Mouse (Mus musculus): ENCODE measurements around the gene Tecta. TPM values are rescaled to one million over a fixed set of nuclear protein-coding genes. Genes with fewer than 3 reads are reported as not detected.

Gene Tecta
- polyA plus RNA-seq, 1 experiment from 2014 or later = 0.05 TPM

DNA sequence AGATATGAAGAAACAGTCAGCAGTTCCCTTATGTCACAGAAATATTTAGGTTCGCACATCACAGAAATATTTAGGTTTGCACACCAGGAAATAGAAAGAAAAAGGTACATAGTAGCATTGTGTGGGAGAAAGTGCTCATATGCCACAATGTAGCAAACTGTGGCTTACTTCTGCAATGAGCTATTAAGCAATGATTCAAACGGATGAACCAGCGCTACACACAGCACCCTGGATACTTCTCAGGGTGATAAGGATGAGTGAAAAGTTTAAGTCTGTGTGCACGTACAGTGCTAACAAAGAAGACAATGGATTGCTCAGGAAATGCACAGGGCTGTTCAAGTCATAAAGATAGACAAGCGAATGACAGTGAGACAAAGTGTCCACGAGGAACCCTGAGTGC lies 85.3 kb downstream of the Tecta start:
- no peaks in the 10 kb centered on the region for H3K27me3 ChIP-seq (ENCODE audit: insufficient read depth, low read length)
- no peaks in the 10 kb centered on the region for H3K4me1 ChIP-seq (ENCODE audit: insufficient read depth)
- no peak for TF ChIP-seq CTCF (IDR thresholded peaks at IDR 0.05; ENCODE audit: low read depth)
- H3K27ac ChIP-seq (ENCODE audit: low read depth) = no peak overlapping the region
- no peaks in the 10 kb centered on the region for H3K9me3 ChIP-seq (ENCODE audit: low read depth, low read length)
- no peak overlapping the region for H3K4me3 ChIP-seq (ENCODE audit: low read depth, low read length)
- no peak for DNase-seq
- H3K4me2 ChIP-seq = no peak overlapping the region
- no peak for ATAC-seq (ENCODE audit: insufficient read depth)
- no peaks in the 10 kb centered on the region for H3K36me3 ChIP-seq (ENCODE audit: insufficient read depth)
- WGBS = 70% methylated on average over 6 of the region's 6 CpGs
- no peak overlapping the region for H3K9ac ChIP-seq

DNA sequence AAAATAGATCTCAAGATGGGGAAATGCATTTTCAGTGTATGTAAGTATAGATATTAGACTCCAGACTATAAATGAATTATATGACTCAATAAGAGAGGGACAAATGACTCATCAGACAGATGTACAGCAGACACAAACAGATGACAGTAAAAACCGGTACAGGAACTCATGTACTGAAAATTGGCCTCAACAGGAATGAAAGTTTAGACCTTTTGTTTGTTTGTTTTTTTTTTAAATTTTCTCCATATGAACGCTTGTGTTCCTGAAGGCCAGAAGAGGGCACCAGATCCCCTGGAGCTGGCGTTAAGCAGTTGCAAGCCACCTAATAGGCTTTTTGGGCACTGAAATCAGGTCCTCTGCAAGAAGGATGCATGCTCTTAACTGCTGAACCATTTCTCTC lies 85.9 kb downstream of the Tecta start:
- Histone ChIP-seq H3K36me3 (ENCODE audit: insufficient read depth) (no peaks in the 10 kb centered on the region), H3K4me3 (ENCODE audit: low read depth, low read length) (no peak overlapping the region), H3K9me3 (ENCODE audit: low read depth, low read length) (no peaks in the 10 kb centered on the region), H3K4me2 (no peak overlapping the region), H3K27me3 (ENCODE audit: insufficient read depth, low read length) (no peaks in the 10 kb centered on the region), H3K27ac (ENCODE audit: low read depth) (no peak overlapping the region), H3K4me1 (ENCODE audit: insufficient read depth) (no peaks in the 10 kb centered on the region), H3K9ac (no peak overlapping the region)
- peak; percentile 53 for TF ChIP-seq CTCF (IDR thresholded peaks at IDR 0.05; ENCODE audit: low read depth)
- peak; percentile 43 for DNase-seq
- WGBS = 15% methylated on average over 3 of the region's 3 CpGs
- no peak for ATAC-seq (ENCODE audit: insufficient read depth)

DNA sequence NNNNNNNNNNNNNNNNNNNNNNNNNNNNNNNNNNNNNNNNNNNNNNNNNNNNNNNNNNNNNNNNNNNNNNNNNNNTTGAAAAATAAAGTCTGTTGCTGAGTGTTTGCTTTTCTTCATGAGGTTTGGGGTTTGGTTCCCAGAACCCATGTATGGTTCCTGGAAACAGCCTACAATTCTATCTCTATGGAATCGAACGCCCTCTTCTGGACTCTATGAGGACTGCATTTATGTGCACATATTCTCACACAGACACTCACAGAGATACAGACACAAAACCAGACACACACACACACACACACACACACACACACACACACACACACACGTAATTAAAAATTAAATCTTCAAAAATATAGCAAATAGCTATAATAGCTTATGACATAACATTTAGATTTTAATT lies 88.4 kb downstream of the Tecta start:
- Histone ChIP-seq H3K4me3 (ENCODE audit: low read depth, low read length) (no peak overlapping the region), H3K27ac (ENCODE audit: low read depth) (no peak overlapping the region), H3K4me1 (ENCODE audit: insufficient read depth) (no peaks in the 10 kb centered on the region), H3K27me3 (ENCODE audit: insufficient read depth, low read length) (no peaks in the 10 kb centered on the region), H3K4me2 (no peak overlapping the region), H3K36me3 (ENCODE audit: insufficient read depth) (no peaks in the 10 kb centered on the region), H3K9ac (no peak overlapping the region), H3K9me3 (ENCODE audit: low read depth, low read length) (no peaks in the 10 kb centered on the region)
- 89% methylated on average over 3 of the region's 3 CpGs for WGBS
- TF ChIP-seq CTCF (IDR thresholded peaks at IDR 0.05; ENCODE audit: low read depth) = no peak
- DNase-seq (no peak), ATAC-seq (ENCODE audit: insufficient read depth) (no peak)

DNA sequence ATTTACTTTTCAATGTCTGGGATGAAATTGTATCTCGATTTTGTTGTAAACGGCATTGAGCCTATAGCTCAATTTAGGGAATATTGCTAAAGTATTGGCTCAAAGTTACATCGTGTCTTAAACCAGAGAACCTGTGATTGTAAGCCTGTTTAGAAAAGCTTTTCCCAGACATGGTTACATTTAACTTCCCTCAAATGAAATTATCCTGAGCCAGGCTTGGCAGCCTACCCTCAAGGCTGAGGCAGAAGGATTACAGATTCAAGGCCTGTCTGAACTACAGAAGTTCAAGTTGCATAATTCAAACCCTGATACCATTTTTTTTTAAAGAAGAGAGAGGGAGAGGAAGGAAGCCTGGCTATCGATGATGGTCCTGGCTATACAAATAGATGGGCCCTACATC lies 95.8 kb downstream of the Tecta start:
- H3K9me3 ChIP-seq (ENCODE audit: low read depth, low read length) = no peaks in the 10 kb centered on the region
- TF ChIP-seq CTCF (IDR thresholded peaks at IDR 0.05; ENCODE audit: low read depth) = no peak
- no peak overlapping the region for H3K27ac ChIP-seq (ENCODE audit: low read depth)
- no peak overlapping the region for H3K4me2 ChIP-seq
- no peak overlapping the region for H3K4me3 ChIP-seq (ENCODE audit: low read depth, low read length)
- H3K9ac ChIP-seq = no peak overlapping the region
- DNase-seq (no peak), ATAC-seq (ENCODE audit: insufficient read depth) (no peak)
- H3K4me1 ChIP-seq (ENCODE audit: insufficient read depth) = no peaks in the 10 kb centered on the region
- no peaks in the 10 kb centered on the region for H3K36me3 ChIP-seq (ENCODE audit: insufficient read depth)
- 81% methylated on average over 4 of the region's 4 CpGs for WGBS
- no peaks in the 10 kb centered on the region for H3K27me3 ChIP-seq (ENCODE audit: insufficient read depth, low read length)

DNA sequence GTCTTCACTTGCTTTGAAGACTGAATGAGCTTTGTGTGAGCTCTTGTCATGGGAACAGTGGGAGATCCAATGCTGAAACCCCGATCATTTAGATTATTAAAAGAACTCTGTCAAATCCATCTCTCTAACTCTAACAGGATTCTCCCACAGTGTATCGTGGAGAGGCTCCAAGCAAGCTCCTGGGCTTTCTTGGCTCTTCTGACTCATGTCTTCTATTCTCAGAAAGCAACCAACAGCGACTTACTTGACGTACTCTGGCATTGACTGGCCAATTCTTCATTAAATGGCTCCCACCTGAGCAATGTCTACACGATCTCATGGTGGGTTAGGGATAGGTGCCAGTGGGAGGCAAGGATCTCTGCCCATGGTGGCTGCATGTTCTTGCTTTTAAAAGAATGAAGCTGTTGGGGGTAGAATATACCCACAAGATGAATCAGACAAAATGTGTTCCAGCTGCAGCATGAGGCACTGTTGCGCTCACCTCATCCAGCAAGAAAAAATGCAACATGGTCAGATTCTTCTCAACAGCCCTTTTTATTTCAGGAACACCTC lies 98.6 kb downstream of the Tecta start:
- no peaks in the 10 kb centered on the region for H3K9me3 ChIP-seq (ENCODE audit: low read depth, low read length)
- H3K9ac ChIP-seq = no peak overlapping the region
- H3K4me3 ChIP-seq (ENCODE audit: low read depth, low read length) = no peak overlapping the region
- H3K4me2 ChIP-seq = no peak overlapping the region
- H3K27ac ChIP-seq (ENCODE audit: low read depth) = no peak overlapping the region
- 84% methylated on average over 6 of the region's 6 CpGs for WGBS
- ATAC-seq (ENCODE audit: insufficient read depth) (no peak), DNase-seq (no peak)
- TF ChIP-seq CTCF (IDR thresholded peaks at IDR 0.05; ENCODE audit: low read depth) = no peak
- H3K4me1 ChIP-seq (ENCODE audit: insufficient read depth) = no peaks in the 10 kb centered on the region
- no peaks in the 10 kb centered on the region for H3K27me3 ChIP-seq (ENCODE audit: insufficient read depth, low read length)
- no peaks in the 10 kb centered on the region for H3K36me3 ChIP-seq (ENCODE audit: insufficient read depth)

DNA sequence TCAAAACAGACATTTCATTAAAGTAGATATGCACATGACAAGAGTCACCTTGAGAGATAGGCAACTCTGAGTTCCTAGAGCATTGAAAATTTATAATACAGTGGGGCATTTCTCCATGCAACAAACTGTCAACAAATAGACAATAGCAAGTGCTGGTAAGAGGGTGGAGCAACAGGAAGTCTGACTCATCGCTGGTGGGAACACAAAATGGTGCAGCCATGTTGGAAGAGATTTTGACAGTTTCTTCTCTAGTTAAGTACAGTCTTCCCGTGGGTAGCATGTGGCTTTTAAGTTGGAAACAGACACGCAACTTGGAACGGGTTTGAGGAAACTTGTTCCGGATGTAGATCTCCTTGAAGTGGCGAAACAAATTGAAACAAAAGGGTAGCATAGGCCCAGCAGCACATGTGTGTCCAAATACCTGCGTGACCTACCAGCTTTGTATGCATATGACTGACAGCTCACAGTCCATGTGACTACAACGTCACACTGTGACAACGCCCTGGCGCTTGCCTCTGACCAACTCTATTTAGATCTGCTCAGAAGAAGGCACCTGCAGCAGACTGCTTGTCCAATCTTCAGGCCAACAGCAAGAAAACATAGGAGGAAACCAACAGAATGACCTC lies 103.3 kb downstream of the Tecta start:
- no peak overlapping the region for H3K4me3 ChIP-seq (ENCODE audit: low read depth, low read length)
- no peak for TF ChIP-seq CTCF (IDR thresholded peaks at IDR 0.05; ENCODE audit: low read depth)
- ATAC-seq (ENCODE audit: insufficient read depth) (no peak), DNase-seq (no peak)
- H3K36me3 ChIP-seq (ENCODE audit: insufficient read depth) = no peaks in the 10 kb centered on the region
- no peaks in the 10 kb centered on the region for H3K27me3 ChIP-seq (ENCODE audit: insufficient read depth, low read length)
- no peaks in the 10 kb centered on the region for H3K4me1 ChIP-seq (ENCODE audit: insufficient read depth)
- no peak overlapping the region for H3K4me2 ChIP-seq
- no peaks in the 10 kb centered on the region for H3K9me3 ChIP-seq (ENCODE audit: low read depth, low read length)
- no peak overlapping the region for H3K27ac ChIP-seq (ENCODE audit: low read depth)
- H3K9ac ChIP-seq = no peak overlapping the region
- 87% methylated on average over 10 of the region's 10 CpGs for WGBS

DNA sequence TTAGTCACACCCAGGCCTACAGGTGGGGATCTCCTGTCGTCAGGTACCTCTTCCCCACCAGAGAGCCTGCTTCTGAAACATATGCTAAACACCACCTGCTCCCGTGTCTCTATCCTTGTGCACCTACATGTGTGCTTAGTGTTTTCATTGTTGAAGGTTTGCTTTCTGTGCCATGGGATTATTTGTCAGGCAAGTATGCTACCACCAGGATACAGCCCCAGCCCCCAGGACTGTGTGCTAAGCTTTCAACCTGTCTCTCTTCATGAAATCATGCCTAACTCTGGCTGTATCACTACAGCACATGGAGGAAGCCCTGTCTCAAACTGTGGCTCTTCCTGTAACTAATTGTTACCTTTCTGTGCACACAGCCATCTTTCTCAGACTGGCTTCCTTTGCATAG lies 105.6 kb downstream of the Tecta start:
- TF ChIP-seq CTCF (IDR thresholded peaks at IDR 0.05; ENCODE audit: low read depth) = no peak
- WGBS = 62% methylated on average over 2 of the region's 2 CpGs
- no peak overlapping the region for H3K9ac ChIP-seq
- no peaks in the 10 kb centered on the region for H3K4me1 ChIP-seq (ENCODE audit: insufficient read depth)
- H3K4me3 ChIP-seq (ENCODE audit: low read depth, low read length) = no peak overlapping the region
- H3K4me2 ChIP-seq = no peak overlapping the region
- ATAC-seq (ENCODE audit: insufficient read depth) (no peak), DNase-seq (no peak)
- no peaks in the 10 kb centered on the region for H3K36me3 ChIP-seq (ENCODE audit: insufficient read depth)
- no peaks in the 10 kb centered on the region for H3K27me3 ChIP-seq (ENCODE audit: insufficient read depth, low read length)
- no peak overlapping the region for H3K27ac ChIP-seq (ENCODE audit: low read depth)
- H3K9me3 ChIP-seq (ENCODE audit: low read depth, low read length) = no peaks in the 10 kb centered on the region

Data from lung, embryonic 14.5 days (tissue).